Mouse (Mus musculus): ENCODE data around the gene Slc37a1.

DNA sequence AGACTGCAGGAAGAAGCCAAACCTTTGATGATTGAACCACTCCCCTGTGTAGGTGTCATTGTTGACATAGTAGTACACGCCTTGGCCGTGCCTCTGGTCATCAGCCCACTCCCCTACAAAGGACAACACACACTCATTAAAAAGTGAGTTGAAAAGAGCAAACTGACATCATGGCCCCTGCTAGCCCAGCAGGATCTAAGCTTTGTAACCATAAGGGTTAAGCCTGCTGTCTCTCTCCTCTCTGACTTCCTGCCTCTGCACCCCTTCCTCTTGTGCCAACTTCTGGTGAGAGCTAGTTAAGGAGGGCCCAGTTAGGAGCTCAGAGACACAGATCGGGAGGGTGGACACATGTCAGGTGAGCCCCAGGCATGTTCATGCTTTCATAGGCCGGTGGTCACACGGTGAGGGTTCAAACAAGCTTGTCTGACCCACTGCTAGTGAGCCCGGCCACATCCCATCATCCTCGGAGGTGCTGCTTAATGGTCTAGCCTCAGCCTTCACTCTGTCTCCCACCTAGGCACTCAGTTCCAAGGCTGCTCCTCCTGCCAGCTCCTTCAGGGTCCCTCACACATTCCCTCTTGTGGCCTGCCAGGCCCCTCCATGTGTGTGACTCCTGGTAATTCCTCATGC is 20.2 kb upstream of the Slc37a1 start:
- no peak for TF ChIP-seq CTCF (IDR thresholded peaks at IDR 0.05; ENCODE audit: borderline replicate concordance, insufficient read depth, low read depth, low read length)
- no peak for TF ChIP-seq POLR2A (IDR thresholded peaks at IDR 0.05; ENCODE audit: borderline replicate concordance, insufficient read depth, low read length)
